Mouse (Mus musculus): ENCODE measurements around the gene Pdzd2.

- TF ChIP-seq POLR2A (IDR thresholded peaks at IDR 0.05; ENCODE audit: borderline replicate concordance, extremely low read depth, low read depth, low read length) = no peak
- TF ChIP-seq CTCF (IDR thresholded peaks at IDR 0.05; ENCODE audit: insufficient read depth, low read length) = no peak
Measured at GRCm38 (mm10) chr15:12655959-12656662, 83.6 kb downstream of the Pdzd2 start.

Data from lung, adult 2 months (tissue).